Mouse (Mus musculus) C2C12 (cell line): Measurements from ENCODE around the gene Tmem79.
"Not testable (repeated sequence)": the region's sequence is repeated elsewhere in the genome, so short reads cannot be mapped to it uniquely, and the experiment has no call there.

ENCODE experiments used
- CTCF ChIP-seq: IDR thresholded peaks from one replicate; pipeline ENCODE4 v1.5.1; 2011; ENCODE audit not compliant: control insufficient read depth, insufficient read depth, insufficient read length
- USF1 ChIP-seq: IDR thresholded peaks from one replicate; pipeline ENCODE4 v1.6.1; 2011; ENCODE audit warnings: low read depth, mild to moderate bottlenecking, control low read depth, moderate library complexity

DNA sequence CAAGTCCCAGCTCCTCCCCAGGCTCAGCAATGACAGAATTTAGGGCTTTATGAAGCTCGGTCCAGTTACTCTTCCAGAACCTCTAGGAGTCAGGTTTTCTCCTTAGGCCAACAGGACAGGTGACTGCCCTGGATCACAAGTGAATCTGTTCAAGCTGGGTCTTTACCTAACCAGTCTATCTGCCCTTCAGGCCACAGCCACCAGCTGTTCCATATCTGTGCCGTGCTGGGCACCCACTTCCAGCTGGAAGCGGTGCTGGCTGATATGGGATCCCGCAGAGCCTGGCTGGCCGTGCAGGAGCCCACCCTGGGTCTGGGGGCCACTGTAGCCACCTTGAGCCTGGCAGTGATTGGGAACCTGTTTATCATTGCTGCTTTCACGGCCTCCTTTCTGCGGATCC lies 46.4 kb upstream of the Tmem79 start:
- not testable (repeated sequence) for TF ChIP-seq CTCF, USF1
